Mouse (Mus musculus): Measurements from ENCODE around the gene Dgkg.

Gene Dgkg

GRCm38 (mm10) chr16:22542691-22543141 lies 114.3 kb downstream of the Dgkg start:
- no peak for DNase-seq

- DNase-seq, result no peak
Measured at GRCm38 (mm10) chr16:22539275-22539674, 117.7 kb downstream of the Dgkg start.

DNA sequence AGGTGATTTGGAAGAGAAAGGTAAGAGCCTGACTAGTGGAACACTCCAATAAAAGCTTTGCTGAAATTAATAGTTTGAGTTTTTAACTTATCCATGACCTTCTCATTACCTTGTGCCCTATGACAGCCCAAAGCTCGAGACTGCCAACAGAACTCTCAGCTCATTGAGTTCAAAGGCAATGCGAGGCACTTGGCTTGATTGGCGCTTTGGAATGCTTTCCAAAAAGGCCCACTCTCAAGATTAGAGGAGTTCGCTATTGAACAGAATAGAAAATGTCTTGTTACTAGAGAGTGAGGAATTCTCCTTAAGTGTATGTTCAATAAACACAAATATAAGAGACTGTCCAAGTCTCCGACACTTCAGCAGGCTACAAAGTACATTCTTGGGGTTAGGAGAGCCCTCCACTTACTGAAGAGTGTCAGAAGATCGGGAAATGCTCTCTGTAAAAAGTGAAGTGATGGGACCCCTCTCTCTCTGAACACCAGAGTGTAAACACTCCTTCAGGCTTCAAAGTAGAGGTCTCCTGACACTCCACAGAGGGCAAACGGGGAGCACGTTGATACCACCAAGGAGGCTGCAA lies 120.3 kb downstream of the Dgkg start:
- DNase-seq, result no peak

DNA sequence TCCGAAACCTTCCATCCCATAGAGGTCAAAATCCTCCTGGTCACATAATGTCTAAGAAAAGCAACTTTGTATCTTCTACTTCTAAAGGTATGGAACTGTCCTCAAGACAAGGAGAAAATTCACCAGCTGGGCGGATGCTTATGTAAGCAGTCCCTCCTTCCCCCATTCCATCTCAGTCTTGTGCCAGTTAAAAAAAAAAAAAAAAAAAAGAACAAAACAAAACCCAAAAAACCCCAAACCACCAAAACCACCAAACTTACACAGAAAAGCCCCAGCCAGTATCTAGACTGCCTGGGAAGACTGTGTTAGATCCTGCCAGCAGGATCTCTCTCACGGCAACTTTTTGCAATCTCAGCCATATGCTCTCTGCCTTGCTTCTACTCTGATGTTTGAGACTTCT lies 123.9 kb downstream of the Dgkg start:
- no peak for DNase-seq

GRCm38 (mm10) chr16:22531834-22532233 lies 125.2 kb downstream of the Dgkg start:
- DNase-seq, result peak; percentile 52

DNA sequence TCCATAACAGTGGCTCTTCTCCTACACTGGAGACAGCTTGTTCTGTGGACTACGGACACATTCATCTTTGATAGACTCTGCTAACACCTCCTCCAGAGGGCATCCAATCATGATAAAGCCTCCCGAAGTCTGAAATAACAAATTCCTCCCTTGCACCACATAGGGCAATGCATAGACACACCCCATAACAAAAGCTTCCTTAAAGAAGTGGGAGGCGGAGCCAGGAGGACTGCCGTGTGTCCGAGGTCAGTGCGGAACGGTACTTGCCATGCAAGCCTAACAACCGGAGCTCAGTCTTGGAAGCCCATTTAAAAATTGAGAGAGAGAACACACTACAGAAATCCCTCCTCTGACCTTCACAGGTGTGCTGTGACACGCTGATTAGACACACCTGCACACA lies 126.0 kb downstream of the Dgkg start:
- no peak for DNase-seq

DNA sequence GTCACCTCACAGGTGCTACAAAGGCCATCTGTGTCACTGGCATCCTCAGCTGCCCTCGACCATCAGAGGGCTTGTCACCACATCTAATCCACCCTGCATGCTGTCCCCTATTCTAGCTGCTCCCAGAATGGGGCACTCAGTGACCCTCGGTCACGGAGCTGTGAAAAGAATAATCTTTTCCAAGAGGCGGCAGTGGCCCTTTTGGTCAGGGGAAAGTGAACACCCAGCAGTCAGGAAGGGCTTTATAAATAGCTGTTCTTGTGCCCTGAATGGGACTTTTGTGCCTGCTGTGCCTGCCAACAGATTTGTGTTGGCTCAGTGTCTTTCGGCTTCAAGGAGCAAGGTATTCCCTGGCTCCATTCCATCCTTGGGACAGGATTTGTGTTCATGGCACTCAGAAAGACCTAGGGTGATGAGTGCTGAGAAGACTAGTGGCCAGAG lies 129.5 kb downstream of the Dgkg start:
- DNase-seq, result peak; percentile 62

DNA sequence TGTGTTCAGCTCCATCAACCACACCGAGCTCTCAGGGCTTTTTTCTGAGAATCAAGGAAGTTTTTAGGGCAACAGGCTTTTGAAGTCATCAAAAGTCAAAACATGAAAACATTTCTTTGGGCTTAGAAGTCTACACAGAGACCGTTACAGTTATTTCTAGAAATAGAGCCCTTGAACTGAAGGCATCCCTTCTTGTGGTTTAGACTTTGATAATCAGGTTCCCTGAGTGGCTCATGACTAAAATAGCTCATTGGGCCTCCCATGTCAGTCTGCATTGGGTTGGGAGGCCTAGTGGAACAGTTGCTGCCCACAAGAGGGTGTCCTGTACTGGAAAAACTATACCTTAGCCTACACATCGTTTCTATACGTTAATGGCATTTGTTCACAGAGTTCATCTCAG lies 130.6 kb downstream of the Dgkg start:
- no peak for DNase-seq

DNA sequence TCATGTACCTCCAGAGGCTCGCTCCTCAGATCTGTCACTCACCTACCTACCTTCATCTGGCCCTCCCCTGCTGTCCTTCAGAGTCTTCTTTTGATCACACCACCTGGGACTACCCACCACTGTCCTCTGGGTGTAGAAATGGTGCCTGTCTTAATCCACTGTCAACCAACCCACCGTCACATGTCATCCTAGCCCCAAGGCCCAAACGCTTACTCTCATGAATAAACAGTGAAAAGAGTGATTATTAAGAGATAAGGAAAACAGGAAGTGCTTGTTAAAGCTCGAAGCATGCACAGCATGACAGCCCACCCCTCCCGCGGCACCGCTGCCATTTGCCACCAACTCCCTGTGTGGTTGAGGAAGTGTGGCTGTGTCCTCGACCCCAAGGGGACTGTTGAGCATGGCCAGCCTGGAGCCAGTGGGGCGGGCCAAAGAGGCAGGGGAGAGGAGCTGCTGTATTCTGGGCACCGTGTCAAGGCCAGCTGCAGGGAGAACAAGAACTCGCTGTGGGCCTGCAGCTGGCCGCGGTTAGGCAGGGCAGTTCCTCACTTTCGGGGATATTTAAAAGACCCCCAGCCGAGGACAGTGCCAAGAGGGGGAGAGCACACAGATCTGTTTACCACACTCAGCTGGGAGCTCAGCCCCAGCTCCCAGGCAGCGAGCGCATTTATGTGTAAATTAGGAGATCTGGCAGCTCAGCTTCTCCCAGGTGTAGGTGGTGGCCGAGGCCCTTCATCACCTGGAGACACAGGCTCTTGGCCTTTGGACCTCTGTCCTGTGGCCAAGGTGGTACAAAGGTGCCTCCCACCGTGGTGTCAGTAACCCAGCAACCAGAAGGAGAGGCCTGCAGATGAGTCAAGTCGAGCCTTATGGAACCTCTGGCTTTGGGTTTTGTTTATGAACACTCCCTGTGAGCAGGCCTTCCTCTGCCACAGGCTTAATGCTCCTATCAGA lies 139.3 kb downstream of the Dgkg start:
- DNase-seq, result peak; percentile 62

- DNase-seq, result no peak
Measured at GRCm38 (mm10) chr16:22515476-22515875, 141.5 kb downstream of the Dgkg start.

- DNase-seq, result peak; percentile 16
Measured at GRCm38 (mm10) chr16:22510861-22511637, 146.0 kb downstream of the Dgkg start.

- no peak for DNase-seq
Measured at GRCm38 (mm10) chr16:22508936-22509563, 148.0 kb downstream of the Dgkg start.

DNA sequence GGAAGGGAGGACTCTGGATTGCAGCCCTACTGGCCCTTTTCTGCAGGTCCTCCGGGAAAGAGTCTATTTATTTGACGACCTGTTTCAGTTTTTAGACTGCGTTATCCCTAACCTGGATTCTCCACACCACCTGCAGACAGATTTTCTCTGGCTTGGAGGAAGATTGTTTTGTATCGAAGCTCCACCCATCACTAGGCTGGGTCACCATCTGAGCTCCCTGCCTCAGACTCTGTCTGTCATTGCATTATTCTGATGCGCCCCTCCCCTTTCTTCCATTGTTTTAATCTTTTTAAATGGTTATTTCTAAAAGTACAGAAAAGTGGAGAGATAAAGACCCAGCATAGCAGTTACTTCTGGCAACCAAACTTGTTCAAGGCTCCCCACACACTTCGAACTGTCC lies 151.4 kb downstream of the Dgkg start:
- DNase-seq, result no peak

- DNase-seq, result peak; percentile 14
Measured at GRCm38 (mm10) chr16:22504851-22505250, 152.2 kb downstream of the Dgkg start.

GRCm38 (mm10) chr16:22504049-22504448 lies 153.0 kb downstream of the Dgkg start:
- DNase-seq, result no peak

DNA sequence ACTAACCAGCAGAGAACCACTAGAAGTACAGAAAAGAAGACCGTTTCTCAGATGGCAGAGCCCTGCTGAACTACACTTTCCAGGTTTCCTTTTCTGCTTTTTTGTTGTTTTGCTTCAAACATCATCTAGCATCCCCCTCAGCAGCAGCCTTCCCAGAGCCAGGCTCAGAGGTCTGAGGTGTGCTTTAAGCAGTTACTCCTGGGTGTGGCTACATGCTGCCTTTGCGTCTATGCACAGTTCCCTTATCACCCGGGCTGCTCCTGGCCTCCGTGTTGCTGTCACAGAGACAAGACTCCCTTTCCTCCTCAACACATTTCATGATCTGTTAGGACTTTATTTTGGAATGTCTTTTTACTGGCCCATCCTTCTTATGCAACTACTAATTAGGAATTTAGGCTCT lies 153.6 kb downstream of the Dgkg start:
- no peak for DNase-seq

DNA sequence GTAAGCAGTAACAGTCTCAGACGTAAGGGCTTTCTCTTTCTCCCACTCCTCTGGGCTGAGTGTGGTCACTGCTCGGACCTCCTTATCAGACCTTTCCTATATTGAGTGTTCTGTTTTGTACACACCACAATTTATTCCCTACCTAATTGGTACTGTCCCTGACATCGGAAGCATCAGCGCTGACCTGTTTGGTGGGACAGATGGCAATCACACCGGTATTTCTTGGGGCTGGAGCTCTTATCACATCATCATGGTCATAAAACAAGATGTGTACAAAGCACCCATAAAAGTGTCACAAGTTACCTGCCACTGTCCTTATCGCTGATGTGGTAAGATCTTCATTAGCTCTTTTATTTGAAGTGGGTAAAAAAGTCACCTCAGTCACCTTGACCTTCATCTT lies 155.2 kb downstream of the Dgkg start:
- DNase-seq, result no peak

DNA sequence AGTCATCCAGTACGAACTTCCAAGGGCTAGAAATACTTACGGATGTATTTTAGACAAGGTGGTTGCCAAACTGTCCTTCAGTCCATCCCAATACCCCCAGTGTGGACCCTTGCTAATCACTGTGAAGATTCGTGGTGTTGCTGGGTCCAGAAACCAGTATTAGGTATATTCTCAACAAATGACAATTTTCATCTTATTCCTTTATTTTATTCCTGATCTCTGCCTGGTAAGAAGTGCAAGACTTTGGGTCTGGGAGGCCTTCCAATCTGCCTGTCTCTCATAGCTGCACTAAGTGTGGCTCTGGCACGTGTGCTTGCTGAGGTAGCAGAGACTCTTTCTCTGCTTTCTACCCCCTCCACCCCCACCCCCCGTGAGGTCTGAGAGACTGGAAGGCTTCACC lies 156.5 kb downstream of the Dgkg start:
- DNase-seq, result no peak

- no peak for DNase-seq
Measured at GRCm38 (mm10) chr16:22499951-22500350, 157.1 kb downstream of the Dgkg start.

DNA sequence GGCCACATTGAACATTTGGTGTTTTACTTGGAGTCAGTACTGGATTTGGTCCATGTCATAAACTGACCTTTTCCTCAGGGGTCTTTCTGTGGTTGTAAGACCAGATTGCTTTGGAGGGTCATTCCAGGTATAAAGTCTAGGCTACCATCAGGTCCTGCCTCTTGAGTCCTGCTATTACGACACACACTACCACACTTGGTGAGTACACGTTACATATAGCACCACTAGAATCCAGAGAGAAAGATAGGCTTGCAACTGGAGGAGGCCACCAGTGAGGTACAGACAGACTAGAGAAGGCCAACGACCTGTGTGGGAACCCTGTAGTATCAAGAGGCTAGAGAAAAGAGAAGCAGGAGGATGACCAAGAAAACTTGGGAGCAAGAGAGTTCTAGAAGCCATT lies 157.6 kb downstream of the Dgkg start:
- no peak for DNase-seq

- DNase-seq, result no peak
Measured at GRCm38 (mm10) chr16:22497976-22498375, 159.0 kb downstream of the Dgkg start.

- DNase-seq, result no peak
Measured at GRCm38 (mm10) chr16:22495259-22495658, 161.8 kb downstream of the Dgkg start.

DNA sequence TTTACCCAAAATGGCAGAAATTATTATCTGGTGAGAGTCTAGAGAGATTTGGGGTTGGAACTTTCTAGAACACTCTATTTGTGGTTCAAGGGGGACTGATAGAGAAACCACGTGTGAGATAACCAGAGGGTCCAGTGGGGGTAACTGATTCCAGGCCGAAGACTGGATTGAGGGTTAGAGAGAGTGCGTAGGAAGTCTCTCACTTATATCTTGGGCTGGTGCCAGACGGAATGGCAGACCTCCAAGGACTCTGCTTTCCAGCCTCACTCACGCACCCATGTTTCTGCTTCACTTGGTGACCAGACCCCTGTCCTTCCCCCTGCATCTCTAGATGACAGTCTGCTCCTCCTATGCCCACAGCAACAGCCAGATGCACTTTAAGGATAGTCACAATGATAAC lies 162.2 kb downstream of the Dgkg start:
- no peak for DNase-seq
